ENCODE assay signal across 9 mouse cellular contexts in genomic region chr17:63850016-63850415, GRCm38 (mm10). TPM values are rescaled to one million over a fixed set of nuclear protein-coding genes. Genes with fewer than 3 reads are reported as not detected.
DNase-seq lines count a peak whose midpoint lies in the region; ATAC-seq and TF ChIP-seq lines count a peak whose summit lies in the region.
"Had no signal": no experiment of that assay in that cellular context is flagged by ENCODE, and none has a peak within 500 bp of the region (broad histone marks: within the 10 kb centered on the region; RNA-seq: fewer than 3 reads in every experiment).

No protein-coding gene starts in this region.

- H3K36me3 ChIP-seq in lung, postnatal 0 days (ENCODE audit: insufficient read depth, low read length), result no peaks in the 10 kb centered on the region
- no peaks in the 10 kb centered on the region for H3K36me3 ChIP-seq in embryonic facial prominence, embryonic 15.5 days
- H3K36me3 ChIP-seq in limb, embryonic 12.5 days, result no peaks in the 10 kb centered on the region
- no peaks in the 10 kb centered on the region for H3K36me3 ChIP-seq in neural tube, embryonic 14.5 days (ENCODE audit: control insufficient read depth, insufficient read depth, low read length)

- H3K4me2 ChIP-seq in lung, postnatal 0 days (replicated peaks; ENCODE audit: low read depth, low read length), result peak overlapping the region; percentile 62; the same call in 1 of the 2 replicates
- peak overlapping the region; percentile 69; the same call in 1 of the 2 replicates for H3K4me2 ChIP-seq in embryonic facial prominence, embryonic 15.5 days (replicated peaks)
- peak overlapping the region; percentile 56; the same call in 1 of the 2 replicates for H3K4me2 ChIP-seq in limb, embryonic 12.5 days
- peak overlapping the region; percentile 56; the same call in 1 of the 2 replicates for H3K4me2 ChIP-seq in neural tube, embryonic 14.5 days (ENCODE audit: low read depth, low read length)

- no peak overlapping the region for H3K27ac ChIP-seq in lung, postnatal 0 days (ENCODE audit: low read length)
- H3K27ac ChIP-seq in embryonic facial prominence, embryonic 15.5 days (replicated peaks), result no peak overlapping the region
- H3K27ac ChIP-seq in limb, embryonic 12.5 days, result no peak overlapping the region
- H3K27ac ChIP-seq in neural tube, embryonic 14.5 days (ENCODE audit: low read depth, low read length), result no peak overlapping the region

- no peak for TF ChIP-seq CTCF in lung, postnatal 0 days (IDR thresholded peaks at IDR 0.05)

- no peaks in the 10 kb centered on the region; the same call in 1 of the 2 replicates for H3K4me1 ChIP-seq in lung, postnatal 0 days (ENCODE audit: insufficient read depth, low read depth, low read length)
- no peaks in the 10 kb centered on the region for H3K4me1 ChIP-seq in embryonic facial prominence, embryonic 15.5 days
- H3K4me1 ChIP-seq in limb, embryonic 12.5 days (replicated peaks), result no peaks in the 10 kb centered on the region
- H3K4me1 ChIP-seq in neural tube, embryonic 14.5 days (ENCODE audit: control insufficient read depth, insufficient read depth, low read length), result no peaks in the 10 kb centered on the region

- no peaks in the 10 kb centered on the region for H3K9me3 ChIP-seq in lung, postnatal 0 days (ENCODE audit: low read length)
- no peaks in the 10 kb centered on the region for H3K9me3 ChIP-seq in embryonic facial prominence, embryonic 15.5 days (replicated peaks)
- no peaks in the 10 kb centered on the region for H3K9me3 ChIP-seq in limb, embryonic 12.5 days
- H3K9me3 ChIP-seq in neural tube, embryonic 14.5 days (ENCODE audit: control insufficient read depth, low read length), result no peaks in the 10 kb centered on the region

- no peak for DNase-seq in lung, postnatal 0 days (ENCODE audit: low spot score)
- DNase-seq in lung, postnatal 14 days, result no peak
- DNase-seq in layer of hippocampus, postnatal 25 days (ENCODE audit: extremely low spot score in 1 of 2, low spot score in 1 of 2), result no peak
- no peak for DNase-seq in layer of hippocampus, postnatal 10 days (ENCODE audit: low spot score in 2 of 2)
- no peak for DNase-seq in urinary bladder, postnatal 25 days (ENCODE audit: low spot score)

- H3K4me3 ChIP-seq in lung, postnatal 0 days (ENCODE audit: low read depth, low read length), result no peak overlapping the region
- H3K4me3 ChIP-seq in embryonic facial prominence, embryonic 15.5 days (replicated peaks), result peak overlapping the region; percentile 72
- no peak overlapping the region for H3K4me3 ChIP-seq in limb, embryonic 12.5 days (replicated peaks)
- H3K4me3 ChIP-seq in neural tube, embryonic 14.5 days (ENCODE audit: low read depth, low read length), result no peak overlapping the region

- WGBS in lung, postnatal 0 days, result 86% methylated on average over 9 of the region's 9 CpGs
- 78% methylated on average over 9 of the region's 9 CpGs for WGBS in embryonic facial prominence, embryonic 15.5 days
- WGBS in limb, embryonic 12.5 days, result 86% methylated on average over 9 of the region's 9 CpGs
- 90% methylated on average over 9 of the region's 9 CpGs for WGBS in neural tube, embryonic 14.5 days

- no peak for TF ChIP-seq EP300 in lung, postnatal 0 days (IDR thresholded peaks at IDR 0.05)

- no peaks in the 10 kb centered on the region for H3K27me3 ChIP-seq in lung, postnatal 0 days (replicated peaks; ENCODE audit: insufficient read depth, low read length)
- no peaks in the 10 kb centered on the region for H3K27me3 ChIP-seq in embryonic facial prominence, embryonic 15.5 days
- no peaks in the 10 kb centered on the region for H3K27me3 ChIP-seq in limb, embryonic 12.5 days
- H3K27me3 ChIP-seq in neural tube, embryonic 14.5 days (ENCODE audit: control insufficient read depth, insufficient read depth, low read length), result no peaks in the 10 kb centered on the region

- ATAC-seq in lung, postnatal 0 days, result no peak
- no peak for ATAC-seq in embryonic facial prominence, embryonic 15.5 days (ENCODE audit: insufficient number of reproducible peaks, low FRiP score, low TSS enrichment, low read depth)
- no peak; the same call in 1 of the 2 replicates for ATAC-seq in limb, embryonic 12.5 days (ENCODE audit: insufficient number of reproducible peaks, insufficient read depth, low FRiP score, low TSS enrichment, low read depth)
- no peak for ATAC-seq in neural tube, embryonic 14.5 days (ENCODE audit: low read depth)

- no peak overlapping the region for H3K9ac ChIP-seq in lung, postnatal 0 days (replicated peaks; ENCODE audit: low read depth)
- no peak overlapping the region for H3K9ac ChIP-seq in embryonic facial prominence, embryonic 15.5 days
- H3K9ac ChIP-seq in limb, embryonic 12.5 days (replicated peaks), result no peak overlapping the region
- no peak overlapping the region for H3K9ac ChIP-seq in neural tube, embryonic 14.5 days (replicated peaks; ENCODE audit: low read depth, low read length)

RNA-seq across cellular contexts. Expression of gene Fer, which starts 12.8 kb away (rescaled TPM):
- polyA plus RNA-seq in lung, postnatal 0 days (2015; fragmentation: Nextera tagmentation; extraction: Ambion mirVana), result 18.6 and 21.4 TPM in 2 replicates
- 31.5 and 33.3 TPM in 2 replicates for polyA plus RNA-seq in embryonic facial prominence, embryonic 15.5 days (2015; fragmentation: Nextera tagmentation; extraction: Ambion mirVana)
- polyA plus RNA-seq in limb, embryonic 12.5 days (2016; fragmentation: Nextera tagmentation; extraction: Ambion mirVana), result 27.0 and 27.5 TPM in 2 replicates
- polyA plus RNA-seq in neural tube, embryonic 14.5 days (2014; fragmentation: Nextera tagmentation; extraction: Ambion mirVana), result 41.1 and 41.4 TPM in 2 replicates
- 10 to 100 TPM; 33.0 TPM for total RNA-seq in layer of hippocampus, postnatal 25 days (2021)
- 10 to 100 TPM; 35.0 to 37.8 TPM for total RNA-seq in layer of hippocampus, postnatal 10 days (2021)

RNA-seq across cellular contexts. Expression of gene A930002H24Rik, which starts 13.6 kb away (rescaled TPM):
- polyA plus RNA-seq in lung, postnatal 0 days (2015; fragmentation: Nextera tagmentation; extraction: Ambion mirVana), result 5.4 and 6.2 TPM in 2 replicates
- 1.9 and 3.3 TPM in 2 replicates for polyA plus RNA-seq in embryonic facial prominence, embryonic 15.5 days (2015; fragmentation: Nextera tagmentation; extraction: Ambion mirVana)
- polyA plus RNA-seq in limb, embryonic 12.5 days (2016; fragmentation: Nextera tagmentation; extraction: Ambion mirVana), result 1.9 and 4.5 TPM in 2 replicates
- polyA plus RNA-seq in neural tube, embryonic 14.5 days (2014; fragmentation: Nextera tagmentation; extraction: Ambion mirVana), result 3.0 and 4.2 TPM in 2 replicates
- 1 to 10 TPM in 1 of 2 experiments, not detected in 1; 1.2 TPM for total RNA-seq in layer of hippocampus, postnatal 25 days (2021)
- under 1 TPM in 1 of 2 experiments, not detected in 1; 0.85 TPM for total RNA-seq in layer of hippocampus, postnatal 10 days (2021)
- total RNA-seq: left cerebral cortex, adult 18-20 months had no signal
